Mouse (Mus musculus): ENCODE data around the gene Alk.

DNA sequence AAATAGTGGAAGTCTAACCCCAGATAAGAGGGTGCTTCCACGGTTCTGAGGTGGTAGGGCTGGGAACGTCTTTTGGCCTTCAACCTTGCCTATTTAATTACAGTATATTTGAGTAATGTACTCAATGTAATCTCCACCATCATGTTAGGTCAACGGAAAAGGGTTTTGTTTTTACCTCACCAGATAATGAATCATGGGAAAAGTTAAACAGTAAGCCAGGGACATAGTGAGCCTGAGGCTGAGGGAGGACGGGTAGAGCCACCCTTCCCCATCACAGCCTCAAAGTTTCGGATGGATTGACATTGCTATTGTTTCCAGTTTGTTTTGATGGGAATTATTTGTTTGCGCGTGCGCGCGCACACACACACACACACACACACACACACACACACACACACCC is 668.6 kb downstream of the Alk start:
- TF ChIP-seq EP300 (IDR thresholded peaks at IDR 0.05; ENCODE audit: insufficient read depth, low read depth, low read length) (no peak), CTCF (IDR thresholded peaks at IDR 0.05) (no peak)
